Mouse (Mus musculus) MN1 (cell line): ENCODE measurements around the gene Btaf1.
"Not testable (repeated sequence)": the region's sequence is repeated elsewhere in the genome, so short reads cannot be mapped to it uniquely, and the experiment has no call there.

Experiments used
- DNase-seq: peaks from one replicate; pipeline ENCODE4 v3.0.0-alpha.2; 2016; ENCODE audit warnings: low spot score

The Btaf1 gene

DNA sequence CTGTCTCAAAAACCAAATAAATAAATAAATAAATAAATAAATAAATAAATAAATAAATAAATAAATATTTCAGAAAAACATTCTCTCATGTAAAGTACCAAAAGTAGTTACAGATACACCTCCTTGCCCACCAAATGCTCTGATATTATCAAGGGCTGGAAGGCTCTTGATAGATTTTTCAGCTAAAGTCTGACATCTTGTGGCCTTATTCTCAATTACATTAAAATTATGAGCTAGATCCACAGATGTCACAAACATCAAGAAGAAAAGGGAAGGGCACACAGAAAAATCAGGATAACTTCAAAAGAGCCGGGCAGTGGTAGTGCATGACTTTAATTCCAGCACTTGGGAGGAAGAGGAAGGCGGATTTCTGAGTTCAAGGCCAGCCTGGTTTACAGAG is 3.9 kb upstream of the Btaf1 start:
- peak; percentile 66 for DNase-seq

DNA sequence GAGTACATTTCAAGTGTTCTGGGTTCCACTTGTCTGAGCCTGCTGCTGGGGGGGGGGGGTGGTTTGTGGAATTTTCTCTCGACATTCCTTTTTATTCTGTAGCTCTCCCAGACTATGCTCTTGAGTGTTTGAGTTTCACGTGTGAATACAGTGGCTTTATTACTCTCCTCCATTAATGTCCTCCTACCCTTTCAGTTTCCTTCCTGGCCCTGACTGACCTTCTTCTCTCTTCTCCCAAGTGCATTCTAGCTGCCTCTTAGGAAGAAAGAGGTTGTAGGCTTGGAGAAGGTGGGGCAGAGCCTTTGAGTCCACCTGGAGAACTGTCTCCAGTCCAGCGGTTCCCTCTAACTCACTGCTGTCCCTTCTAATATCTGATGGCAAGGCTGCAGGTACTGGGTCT is 2.9 kb upstream of the Btaf1 start:
- DNase-seq = no peak

DNA sequence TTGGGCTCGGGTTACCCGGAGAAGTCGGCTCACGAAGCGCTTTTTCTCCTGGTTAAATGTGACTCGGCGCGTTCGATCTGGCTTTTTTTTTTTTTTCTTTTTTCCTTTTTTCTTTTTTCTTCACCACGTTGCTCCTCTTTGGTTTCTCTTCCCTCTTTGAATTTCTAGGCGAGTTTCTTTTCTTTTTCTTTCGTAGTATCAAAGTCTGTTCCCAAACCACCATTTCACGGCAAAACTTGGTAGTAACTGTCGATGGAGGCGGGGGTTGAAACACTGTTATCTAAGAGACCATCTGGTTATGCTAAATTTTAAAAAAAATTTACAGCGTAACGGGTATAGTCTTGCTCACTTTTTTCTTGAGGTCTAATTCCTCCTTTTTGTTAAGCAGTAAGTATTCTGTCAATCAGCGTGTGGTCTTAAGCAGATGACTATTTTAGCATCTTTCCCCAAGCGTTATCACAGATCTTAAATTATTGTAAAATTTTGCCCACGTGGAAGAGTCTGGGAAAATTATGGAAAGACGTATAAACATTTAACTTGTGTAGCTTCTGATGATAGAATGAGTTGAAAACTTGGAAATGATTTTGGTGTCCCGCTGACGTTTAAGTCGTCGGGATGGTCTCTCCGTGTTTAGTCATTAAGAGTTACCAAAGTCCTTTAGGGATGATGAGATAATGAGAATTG is 816 bp downstream of the Btaf1 start:
- DNase-seq = peak; percentile 19

DNA sequence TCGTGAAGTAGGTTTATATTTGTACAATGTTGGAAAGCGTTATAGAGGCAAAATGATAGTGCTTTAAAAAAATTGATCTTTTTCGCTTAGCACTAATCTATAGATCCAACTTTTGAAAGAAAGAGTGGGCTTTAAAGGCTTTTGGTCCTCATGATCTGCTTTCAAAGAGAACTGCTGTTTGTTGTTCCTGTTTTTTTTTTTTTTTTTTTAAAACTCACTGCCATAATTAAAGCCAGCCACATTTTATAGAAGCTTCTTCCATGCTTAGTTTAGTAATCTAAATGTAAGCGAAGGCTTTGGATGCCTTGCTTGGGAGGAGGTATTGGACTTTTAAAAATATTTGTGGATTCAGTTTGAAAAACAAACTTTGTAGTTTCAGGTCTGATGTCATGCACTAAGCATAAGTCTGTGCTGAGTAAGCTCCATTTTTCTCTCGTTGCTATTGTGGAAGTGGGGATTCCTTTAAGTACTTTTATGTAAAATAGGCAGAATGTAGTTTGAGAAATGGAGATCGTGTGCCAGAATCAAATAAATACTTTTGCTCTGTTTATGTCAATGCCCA is 2.0 kb downstream of the Btaf1 start:
- no peak for DNase-seq

DNA sequence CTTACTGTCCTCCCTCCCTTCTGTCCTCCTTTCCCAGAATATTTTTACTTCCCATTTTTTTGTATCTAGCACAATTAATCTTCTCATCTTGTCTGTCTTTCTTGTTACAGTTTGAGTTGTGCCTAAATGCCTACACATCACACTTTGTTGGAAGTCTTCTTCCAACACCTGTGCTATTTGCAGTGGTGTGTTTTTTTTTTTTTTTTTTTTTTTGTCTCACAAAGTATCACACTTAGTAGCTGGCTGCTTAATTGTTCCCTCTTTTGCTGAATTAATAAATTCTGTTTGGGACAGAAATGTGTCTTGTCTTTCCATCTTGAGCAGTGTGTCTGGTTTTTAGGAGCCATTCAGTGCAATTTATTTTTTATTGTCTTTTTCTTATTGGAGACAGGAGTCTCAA is 3.9 kb downstream of the Btaf1 start:
- no peak for DNase-seq

DNA sequence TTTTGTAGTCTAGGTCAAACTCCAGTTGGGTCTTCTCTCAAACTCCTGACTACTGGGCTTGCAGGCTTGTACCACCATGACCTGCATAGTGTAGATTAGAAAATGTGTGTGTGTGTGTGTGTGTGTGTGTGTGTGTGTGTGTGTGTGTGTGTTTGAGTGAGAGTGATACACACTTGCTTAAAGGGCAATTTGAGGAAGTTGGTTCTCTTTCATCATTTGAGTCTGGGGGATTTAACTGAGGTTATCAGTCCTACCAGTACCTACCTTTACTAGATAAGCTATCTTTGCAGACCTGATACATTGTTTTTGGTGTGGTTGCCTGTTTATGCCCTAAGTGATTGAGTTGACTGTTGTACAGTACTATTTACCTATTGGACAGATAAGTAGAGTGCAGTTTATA is 6.2 kb downstream of the Btaf1 start:
- no peak for DNase-seq

DNA sequence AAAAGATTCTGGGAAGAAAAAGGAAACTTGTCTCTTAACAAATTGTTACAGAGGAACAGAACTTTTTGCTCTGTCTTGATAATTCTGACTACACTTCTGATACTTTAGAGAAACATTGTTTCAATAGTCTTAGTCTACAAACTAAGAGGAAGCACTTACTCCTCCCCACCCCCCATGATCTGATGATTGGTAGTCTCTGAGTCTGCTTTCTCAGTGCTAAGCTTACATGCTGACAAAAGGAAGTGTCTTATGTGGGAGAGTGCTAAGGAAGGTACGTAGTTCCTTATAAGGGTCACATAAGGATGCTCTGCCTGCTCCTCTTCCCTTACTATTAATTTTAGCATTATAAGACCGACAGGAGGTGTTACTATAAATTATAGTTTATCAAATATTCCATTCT is 6.7 kb downstream of the Btaf1 start:
- DNase-seq = no peak

DNA sequence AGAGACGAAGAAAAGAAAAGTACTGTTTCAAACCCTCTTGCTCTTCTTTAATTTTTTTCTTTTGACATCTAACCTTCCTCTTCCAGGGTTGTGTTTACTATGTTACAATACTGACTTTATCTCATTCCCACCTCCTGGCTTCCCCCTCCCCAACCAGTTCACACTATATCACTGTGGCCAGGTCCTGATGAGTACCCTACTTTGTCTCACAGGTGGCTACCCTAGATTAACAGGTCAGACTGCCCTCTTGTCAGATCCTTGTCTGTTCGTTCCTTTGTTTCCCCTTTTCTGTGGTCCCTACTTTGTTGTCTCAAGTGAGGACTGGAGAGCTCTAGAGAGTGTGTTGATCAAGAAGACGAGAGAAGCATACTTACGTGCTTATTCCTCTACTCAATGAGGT is 10.4 kb downstream of the Btaf1 start:
- no peak for DNase-seq

DNA sequence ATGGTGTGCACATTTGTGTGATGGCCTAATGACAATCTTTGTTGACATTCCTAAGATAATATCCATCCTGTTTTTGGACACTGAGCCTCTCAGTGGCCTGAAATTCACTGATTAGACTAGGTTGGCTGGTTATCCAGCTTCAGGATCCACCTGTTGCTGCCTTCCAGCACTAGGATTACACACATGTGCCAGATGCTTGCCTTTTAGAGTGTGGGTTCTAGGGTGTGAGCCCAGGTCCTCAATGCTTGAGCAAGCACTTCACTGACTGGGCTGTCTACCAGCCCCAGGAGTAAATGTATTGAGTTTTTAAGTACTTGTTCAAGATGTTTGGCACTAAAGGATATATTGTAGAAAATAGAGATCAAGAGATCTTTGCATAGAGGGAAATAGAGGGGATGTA is 12.1 kb downstream of the Btaf1 start:
- DNase-seq = no peak

DNA sequence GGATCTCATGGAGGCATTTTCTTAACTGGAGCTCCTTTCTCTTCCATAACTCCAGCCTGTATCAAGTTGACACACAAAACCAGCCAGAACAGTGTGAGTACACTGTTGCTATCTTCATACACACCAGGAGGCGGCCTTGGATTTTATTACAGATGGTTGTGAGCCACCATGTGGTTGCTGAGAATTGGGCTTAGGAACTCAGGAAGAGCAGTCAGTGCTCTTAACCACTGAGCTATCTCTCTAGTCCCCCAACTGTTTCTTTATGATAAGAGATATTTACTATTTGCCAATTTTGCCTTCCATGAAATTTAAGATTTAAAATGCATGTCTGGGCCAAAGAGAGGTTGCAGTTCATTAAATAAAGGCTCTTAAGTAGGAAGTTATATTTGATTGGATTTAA is 14.2 kb downstream of the Btaf1 start:
- no peak for DNase-seq

DNA sequence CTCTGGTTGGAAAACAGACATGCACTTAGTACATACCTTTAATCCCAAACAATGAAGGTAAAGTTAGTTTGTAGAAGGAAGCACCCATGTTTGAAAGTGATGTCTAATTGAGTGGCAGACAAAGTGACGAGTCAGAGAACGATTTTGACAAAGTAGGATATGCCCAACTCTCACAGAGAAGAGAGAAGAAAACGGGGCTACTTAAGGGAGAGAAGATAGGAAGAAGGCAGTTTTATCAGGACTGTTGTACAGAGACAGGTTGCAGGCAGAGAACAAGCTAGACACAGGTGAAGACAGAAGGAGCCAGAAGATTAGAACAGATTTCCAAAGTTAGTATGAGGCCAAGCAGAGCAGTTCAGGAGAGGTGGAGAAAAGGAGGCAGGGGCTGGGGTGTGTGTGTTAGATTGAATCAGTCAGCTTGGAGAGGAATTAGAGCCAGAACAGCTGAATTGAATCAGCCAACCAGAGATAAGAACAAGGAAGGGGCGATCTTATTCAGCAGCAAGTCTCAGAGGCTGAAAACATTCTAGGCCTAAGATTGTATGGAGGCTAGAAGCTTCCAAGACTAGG is 27.8 kb downstream of the Btaf1 start:
- DNase-seq = no peak

DNA sequence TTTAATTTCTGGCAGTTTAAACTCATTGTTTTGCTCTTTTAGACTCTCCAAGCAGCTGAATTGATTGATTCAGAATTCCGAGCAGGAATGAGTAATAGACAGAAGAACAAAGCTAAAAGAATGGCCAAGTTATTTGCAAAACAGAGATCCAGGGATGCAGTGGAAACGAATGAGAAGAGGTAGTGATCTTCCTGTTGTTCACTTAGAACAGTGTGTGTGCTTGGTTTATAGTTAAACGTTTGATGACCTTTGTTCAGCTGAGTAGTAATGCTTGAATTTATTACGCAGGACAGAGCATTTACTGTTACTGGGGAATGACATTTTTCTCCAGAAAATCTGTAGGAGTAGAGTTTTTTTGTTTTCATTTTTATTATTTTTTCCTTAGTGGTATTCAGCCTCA is 32.5 kb downstream of the Btaf1 start:
- DNase-seq = no peak

DNA sequence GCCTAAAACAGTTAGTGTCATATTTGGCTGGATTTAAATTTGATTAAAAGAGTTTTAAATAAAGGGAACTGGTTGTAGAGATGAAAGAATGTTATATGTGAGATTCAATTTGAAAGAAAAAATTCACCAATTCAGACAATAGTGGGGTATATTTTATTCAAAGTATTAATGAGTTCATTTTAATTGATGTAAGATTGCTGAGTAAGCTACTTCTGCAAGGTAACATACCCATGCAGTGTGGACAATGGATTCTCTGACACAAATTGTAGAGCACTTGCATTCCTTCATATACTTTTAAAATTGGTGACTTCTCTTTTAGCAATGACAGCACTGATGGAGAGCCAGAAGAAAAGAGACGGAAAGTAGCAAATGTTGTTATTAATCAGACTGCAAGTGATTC is 35.4 kb downstream of the Btaf1 start:
- no peak for DNase-seq

DNA sequence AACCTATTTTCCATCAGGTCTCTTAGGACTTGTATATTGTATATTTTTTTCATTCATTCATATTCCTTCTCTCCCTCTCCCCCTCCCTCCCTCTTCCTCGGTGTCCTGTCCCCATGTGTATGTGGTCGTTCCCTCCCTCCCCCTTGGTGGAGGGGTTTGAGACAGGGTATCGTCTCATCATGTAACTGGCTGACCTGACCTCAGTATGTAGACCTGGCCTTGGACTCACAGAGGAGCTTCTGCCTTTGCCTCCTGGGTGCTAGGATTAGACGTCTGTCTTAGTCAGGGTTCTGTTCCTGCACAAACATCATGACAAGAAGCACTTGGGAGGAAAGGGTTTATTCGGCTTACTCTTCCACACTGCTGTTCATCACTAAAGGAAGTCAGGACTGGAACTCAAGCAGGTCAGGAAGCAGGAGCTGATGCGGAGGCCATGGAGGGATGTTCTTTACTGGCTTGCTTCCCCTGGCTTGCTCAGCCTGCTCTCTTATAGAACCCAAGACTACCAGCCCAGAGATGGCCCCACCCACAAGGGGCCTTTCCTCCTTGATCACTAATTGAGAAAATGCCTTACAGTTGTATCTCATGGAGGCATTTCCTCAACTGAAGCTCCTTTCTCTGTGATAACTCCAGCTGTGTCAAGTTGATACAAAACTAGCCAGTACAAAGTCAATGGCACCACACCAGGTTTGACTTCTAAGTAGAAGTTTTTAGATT is 36.8 kb downstream of the Btaf1 start:
- DNase-seq = not testable (repeated sequence)

DNA sequence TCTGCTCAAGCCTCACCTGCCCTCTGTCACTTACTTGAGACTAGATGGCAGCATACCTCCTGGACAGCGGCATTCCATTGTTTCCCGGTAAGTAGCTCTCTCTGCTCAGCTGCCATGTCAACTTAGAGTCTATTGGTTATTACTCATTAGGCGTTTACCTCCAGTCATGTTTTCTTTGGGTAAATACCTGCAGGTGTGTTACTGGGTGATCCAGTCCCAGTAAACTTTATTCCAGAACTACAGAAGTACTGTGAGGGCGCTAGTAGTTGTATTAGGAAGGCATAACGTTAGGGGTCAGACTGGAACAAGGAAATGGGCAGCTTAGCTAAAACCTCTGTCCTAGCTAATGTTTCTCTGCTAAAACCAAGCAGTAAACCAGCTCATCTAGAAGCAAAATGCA is 78.7 kb downstream of the Btaf1 start:
- DNase-seq = no peak

DNA sequence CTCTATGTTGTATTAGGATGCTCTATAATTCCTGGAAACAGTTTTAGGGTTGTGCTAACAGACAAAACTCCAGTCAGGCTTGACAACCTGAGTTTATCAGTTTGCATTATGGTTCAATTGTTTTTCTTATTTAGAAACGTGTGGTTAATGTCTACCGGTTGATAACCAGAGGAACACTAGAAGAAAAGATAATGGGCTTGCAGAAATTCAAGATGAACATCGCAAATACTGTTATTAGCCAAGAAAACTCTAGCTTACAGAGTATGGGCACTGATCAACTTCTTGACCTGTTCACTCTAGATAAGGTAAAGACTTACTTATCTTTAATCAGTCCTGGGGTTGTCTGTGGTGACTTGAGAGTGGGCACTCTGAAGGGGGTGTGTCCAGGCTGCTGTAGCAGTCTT is 84.0 kb downstream of the Btaf1 start:
- no peak for DNase-seq

DNA sequence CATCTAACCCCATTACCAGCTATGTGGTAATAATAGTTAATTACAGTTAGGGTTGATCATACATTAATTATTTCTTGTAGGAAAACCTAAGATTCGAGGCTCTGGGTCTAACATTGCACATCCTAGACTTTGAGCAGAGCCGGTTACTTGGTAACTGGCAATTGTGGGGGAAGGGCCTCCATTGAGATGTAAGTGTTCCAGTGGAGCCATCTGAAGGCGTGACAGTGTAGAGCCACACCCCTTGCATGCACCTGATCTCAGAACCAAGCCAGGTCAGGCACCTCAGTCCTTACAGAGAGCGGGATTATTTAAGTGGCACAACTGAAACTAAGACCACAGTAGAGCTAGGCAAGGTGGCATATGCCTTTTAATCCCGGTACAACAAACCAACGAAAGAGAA is 87.6 kb downstream of the Btaf1 start:
- no peak for DNase-seq

DNA sequence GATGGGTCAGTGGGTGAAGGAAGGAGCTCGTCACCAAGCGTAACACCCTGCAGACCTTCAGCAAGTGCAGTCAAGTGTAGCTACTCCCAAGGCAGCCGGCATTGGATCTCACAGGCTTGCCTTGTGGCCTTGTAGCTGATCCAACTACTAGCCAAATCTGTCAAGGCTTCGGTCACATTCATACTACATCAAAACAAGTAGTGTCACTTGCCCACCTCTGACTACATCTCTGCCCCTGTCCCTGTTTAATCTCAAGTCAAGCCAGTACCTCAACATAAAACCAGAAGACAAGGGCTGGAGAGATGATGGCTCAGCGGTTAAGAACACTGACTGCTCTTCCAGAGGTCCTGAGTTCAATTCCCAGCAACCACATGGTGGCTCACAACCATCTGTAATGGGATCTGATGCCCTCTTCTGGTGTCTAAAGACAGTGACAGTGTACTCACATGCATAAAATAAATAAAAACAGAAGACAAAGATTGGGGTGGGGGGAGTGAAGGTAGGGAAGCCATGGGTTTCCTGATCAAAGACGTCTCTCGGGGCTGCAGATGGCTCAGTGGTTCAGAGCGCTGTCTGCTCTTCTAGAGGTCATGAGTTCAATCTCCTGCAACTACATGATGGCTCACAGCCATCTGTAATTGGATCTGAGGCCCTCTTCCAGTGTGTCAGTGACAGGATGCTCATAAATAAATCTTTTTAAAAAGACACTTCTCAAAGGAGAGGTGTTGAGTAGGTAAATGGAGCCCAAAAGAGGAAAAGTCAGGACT is 88.5 kb downstream of the Btaf1 start:
- DNase-seq = no peak

DNA sequence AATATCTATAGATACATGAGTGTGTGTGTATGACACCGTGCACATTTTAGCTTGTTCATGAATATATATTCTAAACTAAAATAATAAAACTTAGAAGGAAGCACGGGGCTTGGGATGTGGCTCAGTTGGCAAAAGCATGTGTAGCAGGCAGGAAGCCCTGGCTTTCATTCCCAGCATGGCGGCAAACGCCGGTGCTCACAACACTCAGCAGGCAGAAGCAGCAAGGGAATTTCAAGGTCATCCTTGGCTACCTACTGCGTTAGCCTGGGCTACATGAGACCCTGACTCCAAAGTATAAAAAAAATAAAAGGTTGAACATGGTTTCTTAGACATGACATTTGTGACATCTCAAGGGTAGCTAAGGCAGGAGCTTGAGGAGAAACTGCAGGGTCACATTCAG is 91.0 kb downstream of the Btaf1 start:
- DNase-seq = no peak

DNA sequence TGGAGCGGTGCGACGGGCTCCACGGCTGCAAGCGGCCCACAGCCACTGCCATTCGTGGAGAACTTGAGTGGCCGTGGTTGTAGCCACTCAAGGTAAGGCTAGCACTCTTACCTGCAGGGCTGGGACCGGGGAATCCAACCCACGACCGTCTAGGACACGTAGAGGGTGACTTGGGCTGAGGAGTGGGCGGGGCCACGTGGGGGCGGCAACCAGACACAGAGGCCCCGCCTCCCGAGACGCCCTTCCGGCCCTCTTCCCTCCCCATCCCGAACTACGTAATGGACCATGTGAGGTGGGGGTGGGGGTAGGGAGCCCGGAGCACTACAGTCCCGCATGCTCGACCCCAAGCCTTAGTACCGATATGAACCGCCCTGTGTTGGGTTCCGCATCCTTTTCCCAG is 92.5 kb downstream of the Btaf1 start:
- DNase-seq = no peak

DNA sequence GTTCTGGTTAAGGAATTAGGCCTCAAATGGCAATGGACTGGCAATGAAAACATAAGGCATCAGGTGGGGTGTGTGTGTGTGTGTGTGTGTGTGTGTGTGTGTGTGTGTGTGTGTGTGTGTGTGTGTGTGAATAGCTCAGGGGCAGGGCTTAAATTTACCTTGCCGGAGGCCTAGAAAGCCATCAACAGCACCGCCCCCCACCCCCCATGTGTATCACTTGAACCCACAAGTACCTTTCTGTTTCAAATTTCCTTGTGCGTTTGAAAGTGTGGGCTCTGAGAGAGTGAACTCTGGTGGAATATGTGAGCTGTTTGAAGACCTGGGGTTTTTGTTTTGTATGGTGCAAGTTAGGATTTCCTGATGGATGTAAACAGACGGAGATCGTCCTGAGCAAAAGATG is 93.1 kb downstream of the Btaf1 start:
- DNase-seq = no peak

DNA sequence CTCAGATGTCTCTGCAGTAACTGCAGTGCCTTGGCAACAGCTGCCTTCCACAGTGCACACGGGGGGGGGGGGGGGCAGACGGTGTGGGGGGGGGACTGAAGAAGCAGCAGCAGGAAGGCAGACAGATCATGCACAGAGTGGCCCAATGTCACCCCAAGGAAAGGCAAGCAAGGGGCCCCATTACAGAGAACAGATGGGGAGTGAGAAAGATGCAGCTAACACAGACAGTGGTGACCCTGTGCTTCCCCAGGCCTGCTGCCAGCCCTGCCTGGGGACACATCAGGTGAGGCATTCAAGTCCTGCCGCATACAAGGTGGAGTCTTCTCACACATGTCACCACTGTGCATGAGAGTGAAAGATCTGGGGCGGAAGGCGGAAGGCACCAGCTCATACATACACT is 94.7 kb downstream of the Btaf1 start:
- DNase-seq = no peak

DNA sequence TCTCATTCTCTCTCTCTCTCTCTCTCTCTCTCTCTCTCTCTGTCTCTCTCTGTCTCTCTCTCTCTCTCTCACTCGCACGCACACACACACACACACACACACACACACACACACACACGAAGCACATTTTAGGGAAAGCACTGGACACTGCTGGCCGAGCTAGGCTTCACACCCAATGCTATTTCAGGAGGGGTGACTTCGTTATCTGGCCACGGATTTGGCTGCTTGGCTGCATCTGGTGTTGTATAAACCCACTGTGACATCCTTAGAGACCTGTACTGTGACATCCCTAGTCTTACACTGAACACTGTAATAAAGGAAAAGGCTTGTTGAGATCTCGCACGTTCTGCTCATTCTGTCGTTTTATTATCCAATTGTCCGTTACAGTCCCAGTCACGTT is 95.1 kb downstream of the Btaf1 start:
- DNase-seq = no peak
